Comparison of ENCODE assay signal across 10 mouse cellular contexts in the genomic region with DNA sequence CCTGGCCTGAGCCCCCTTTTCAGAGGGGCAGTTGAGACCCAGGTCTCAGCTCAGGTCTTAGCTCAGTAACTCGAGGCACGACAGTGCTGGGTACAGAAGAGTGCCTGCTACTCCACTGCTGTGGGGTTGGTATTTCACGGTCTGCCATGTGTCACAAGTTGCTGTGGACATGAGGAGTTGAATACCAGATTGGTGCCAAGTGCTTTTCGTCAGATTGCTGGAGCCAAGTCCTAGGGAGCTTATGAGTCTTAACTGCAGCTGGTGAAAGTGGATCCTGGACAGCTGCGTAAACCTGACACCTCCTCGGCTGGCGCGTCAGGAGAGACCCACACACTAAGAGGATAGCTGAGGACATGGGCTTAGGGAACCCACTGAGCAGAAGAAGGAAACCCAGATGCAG. TPM values are rescaled to one million over a fixed set of nuclear protein-coding genes. Genes with fewer than 3 reads are reported as not detected.
DNase-seq lines count a peak whose midpoint lies in the region; ATAC-seq lines count a peak whose summit lies in the region.
"Had no signal": no experiment of that assay in that cellular context is flagged by ENCODE, and none has a peak within 500 bp of the region (broad histone marks: within the 10 kb centered on the region; RNA-seq: fewer than 3 reads in every experiment).

No protein-coding gene starts in this region.

- H3K4me1 ChIP-seq in heart, embryonic 15.5 days (replicated peaks), result peaks cover 27% of the 10 kb centered on the region
- no peaks in the 10 kb centered on the region for H3K4me1 ChIP-seq in lung, embryonic 16.5 days (replicated peaks; ENCODE audit: control insufficient read depth, insufficient read depth, low read length)
- H3K4me1 ChIP-seq in hindbrain, embryonic 11.5 days (replicated peaks; ENCODE audit: control insufficient read depth, insufficient read depth, low read length), result no peaks in the 10 kb centered on the region

- H3K36me3 ChIP-seq in heart, embryonic 15.5 days, result no peaks in the 10 kb centered on the region
- peaks cover 2% of the 10 kb centered on the region for H3K36me3 ChIP-seq in lung, embryonic 16.5 days (ENCODE audit: control insufficient read depth, insufficient read depth, low read length)
- H3K36me3 ChIP-seq in hindbrain, embryonic 11.5 days (ENCODE audit: control insufficient read depth, insufficient read depth, low read length), result no peaks in the 10 kb centered on the region

- peak overlapping the region; percentile 21; the same call in 1 of the 2 replicates for H3K27ac ChIP-seq in heart, embryonic 15.5 days
- no peak overlapping the region for H3K27ac ChIP-seq in lung, embryonic 16.5 days (ENCODE audit: low read length)
- H3K27ac ChIP-seq in hindbrain, embryonic 11.5 days (ENCODE audit: low read depth, low read length), result no peak overlapping the region

- no peaks in the 10 kb centered on the region for H3K9me3 ChIP-seq in heart, embryonic 15.5 days (replicated peaks)
- H3K9me3 ChIP-seq in lung, embryonic 16.5 days (ENCODE audit: control insufficient read depth, low read length), result no peaks in the 10 kb centered on the region
- H3K9me3 ChIP-seq in hindbrain, embryonic 11.5 days (ENCODE audit: control insufficient read depth, low read length), result no peaks in the 10 kb centered on the region

- WGBS in heart, embryonic 15.5 days, result 28% methylated on average over 8 of the region's 8 CpGs
- WGBS in lung, embryonic 16.5 days, result 64% methylated on average over 8 of the region's 8 CpGs
- 79% methylated on average over 8 of the region's 8 CpGs for WGBS in hindbrain, embryonic 11.5 days

- no peak overlapping the region for H3K4me3 ChIP-seq in heart, embryonic 15.5 days
- H3K4me3 ChIP-seq in lung, embryonic 16.5 days (ENCODE audit: low read length), result no peak overlapping the region
- no peak overlapping the region for H3K4me3 ChIP-seq in hindbrain, embryonic 11.5 days (ENCODE audit: low read depth, low read length)

- H3K27me3 ChIP-seq in heart, embryonic 15.5 days, result peaks cover 52% of the 10 kb centered on the region
- H3K27me3 ChIP-seq in lung, embryonic 16.5 days (ENCODE audit: control insufficient read depth, insufficient read depth, low read depth, low read length), result no peaks in the 10 kb centered on the region
- H3K27me3 ChIP-seq in hindbrain, embryonic 11.5 days (ENCODE audit: control insufficient read depth, insufficient read depth, low read length), result no peaks in the 10 kb centered on the region

- no peak for DNase-seq in frontal cortex, postnatal 25 days (ENCODE audit: low spot score in 2 of 2)
- DNase-seq in fat pad, adult 2 months (ENCODE audit: extremely low read depth, low read depth, low spot score), result peak; percentile 86
- DNase-seq in spleen, postnatal 4 days (ENCODE audit: low spot score in 2 of 2), result no peak
- DNase-seq in hindbrain, embryonic 11.5 days (ENCODE audit: low spot score), result no peak
- no peak for DNase-seq in left cerebral cortex, postnatal 4 days
- DNase-seq: kidney, postnatal 10 days had no signal

- H3K4me2 ChIP-seq in heart, embryonic 15.5 days, result 0 out of 2 replicates have a peak overlapping the region, but pooled peaks have one; percentile 13
- no peak overlapping the region for H3K4me2 ChIP-seq in lung, embryonic 16.5 days (ENCODE audit: low read depth, low read length)
- no peak overlapping the region for H3K4me2 ChIP-seq in hindbrain, embryonic 11.5 days (replicated peaks; ENCODE audit: low read depth, low read length)

- peak; percentile 77 for ATAC-seq in frontal cortex, adult (ENCODE audit: low TSS enrichment)
- ATAC-seq in heart, embryonic 15.5 days (replicated peaks; ENCODE audit: insufficient number of reproducible peaks, insufficient read depth, low FRiP score, low read depth), result peak; percentile 80
- ATAC-seq in lung, embryonic 16.5 days (ENCODE audit: low read depth), result peak; percentile 62; the same call in 1 of the 2 replicates
- ATAC-seq in hindbrain, embryonic 11.5 days (ENCODE audit: low FRiP score), result no peak
- ATAC-seq: midbrain, embryonic 16.5 days had no signal

- no peak overlapping the region for H3K9ac ChIP-seq in heart, embryonic 15.5 days
- H3K9ac ChIP-seq in lung, embryonic 16.5 days (ENCODE audit: low read length), result no peak overlapping the region
- H3K9ac ChIP-seq in hindbrain, embryonic 11.5 days (ENCODE audit: low read depth, low read length), result no peak overlapping the region

- intact Hi-C loops in left cerebral cortex, postnatal 4 days (cut with DNase I), result no loop called here

RNA-seq across cellular contexts. Expression of a gene that starts 15.7 kb away (rescaled TPM):
- polyA plus RNA-seq in heart, embryonic 15.5 days (2015; fragmentation: Nextera tagmentation; extraction: Ambion mirVana), result 1.9 and 2.2 TPM in 2 replicates
- 2.6 and 3.1 TPM in 2 replicates for polyA plus RNA-seq in lung, embryonic 16.5 days (2015; fragmentation: Nextera tagmentation; extraction: Ambion mirVana)
- polyA plus RNA-seq in hindbrain, embryonic 11.5 days (2014; fragmentation: Nextera tagmentation; extraction: Ambion mirVana), result 4.3 and 4.7 TPM in 2 replicates
- total RNA-seq in left cerebral cortex, postnatal 4 days (2021), result 1 to 10 TPM; 3.3 to 3.5 TPM

RNA-seq across cellular contexts. Expression of a gene that starts 37.2 kb away (rescaled TPM):
- polyA plus RNA-seq in heart, embryonic 15.5 days (2015; fragmentation: Nextera tagmentation; extraction: Ambion mirVana), result 1.9 and 6.0 TPM in 2 replicates
- 6.7 and 9.5 TPM in 2 replicates for polyA plus RNA-seq in lung, embryonic 16.5 days (2015; fragmentation: Nextera tagmentation; extraction: Ambion mirVana)
- polyA plus RNA-seq in hindbrain, embryonic 11.5 days (2014; fragmentation: Nextera tagmentation; extraction: Ambion mirVana), result 7.5 and 8.8 TPM in 2 replicates
- total RNA-seq in left cerebral cortex, postnatal 4 days (2021), result 100 to 1,000 TPM; 116 to 121 TPM

RNA-seq across cellular contexts. Expression of a gene that starts 44.8 kb away (rescaled TPM):
- 12.1 and 13.7 TPM in 2 replicates for polyA plus RNA-seq in heart, embryonic 15.5 days (2015; fragmentation: Nextera tagmentation; extraction: Ambion mirVana)
- 25.9 and 26.4 TPM in 2 replicates for polyA plus RNA-seq in lung, embryonic 16.5 days (2015; fragmentation: Nextera tagmentation; extraction: Ambion mirVana)
- 26.3 and 30.1 TPM in 2 replicates for polyA plus RNA-seq in hindbrain, embryonic 11.5 days (2014; fragmentation: Nextera tagmentation; extraction: Ambion mirVana)
- 1 to 10 TPM; 8.9 to 9.5 TPM for total RNA-seq in left cerebral cortex, postnatal 4 days (2021)
